Mouse (Mus musculus): Measurements from ENCODE around the gene D130043K22Rik. TPM values are rescaled to one million over a fixed set of nuclear protein-coding genes. Genes with fewer than 3 reads are reported as not detected.

D130043K22Rik gene
- polyA plus RNA-seq, 1 experiment from 2014 or later: 6.1 TPM

DNA sequence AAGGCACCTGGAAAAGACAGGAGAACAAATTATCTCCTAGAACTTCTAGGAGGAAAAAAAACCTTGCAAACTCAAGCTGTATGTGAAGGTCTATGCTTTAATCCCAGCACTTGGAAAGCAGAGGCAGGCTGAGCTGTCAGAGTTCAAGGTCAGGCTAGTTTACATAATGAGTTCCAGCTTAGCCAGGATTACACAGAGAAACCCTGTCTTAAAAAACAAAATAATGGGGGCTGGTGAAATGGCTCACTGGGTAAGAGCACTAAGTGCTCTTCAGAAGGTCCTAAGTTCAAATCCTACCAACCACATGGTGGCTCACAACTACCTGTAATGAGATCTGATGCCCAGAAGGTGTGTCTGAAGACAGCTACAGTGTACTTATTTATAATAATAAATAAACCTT is 85.7 kb downstream of the D130043K22Rik start:
- Histone ChIP-seq H3K9ac (replicated peaks; ENCODE audit: low read depth, low read length) (no peak overlapping the region), H3K36me3 (ENCODE audit: control insufficient read depth, insufficient read depth, low read length) (no peaks in the 10 kb centered on the region), H3K4me1 (ENCODE audit: control insufficient read depth, insufficient read depth, low read length) (no peaks in the 10 kb centered on the region), H3K27ac (ENCODE audit: low read depth, low read length) (no peak overlapping the region), H3K4me2 (ENCODE audit: low read depth, low read length) (no peak overlapping the region), H3K4me3 (ENCODE audit: low read depth, low read length) (no peak overlapping the region), H3K9me3 (ENCODE audit: control insufficient read depth, low read length) (no peaks in the 10 kb centered on the region), H3K27me3 (ENCODE audit: control insufficient read depth, insufficient read depth, low read length) (no peaks in the 10 kb centered on the region)
- no peak for ATAC-seq (ENCODE audit: low read depth)

GRCm38 (mm10) chr13:24933199-24933598 is 88.3 kb downstream of the D130043K22Rik start:
- Histone ChIP-seq H3K36me3 (ENCODE audit: control insufficient read depth, insufficient read depth, low read length) (no peaks in the 10 kb centered on the region), H3K4me1 (ENCODE audit: control insufficient read depth, insufficient read depth, low read length) (peaks cover 4% of the 10 kb centered on the region), H3K27me3 (ENCODE audit: control insufficient read depth, insufficient read depth, low read length) (no peaks in the 10 kb centered on the region), H3K9me3 (ENCODE audit: control insufficient read depth, low read length) (no peaks in the 10 kb centered on the region), H3K4me2 (ENCODE audit: low read depth, low read length) (no peak overlapping the region), H3K27ac (ENCODE audit: low read depth, low read length) (no peak overlapping the region), H3K9ac (replicated peaks; ENCODE audit: low read depth, low read length) (no peak overlapping the region), H3K4me3 (ENCODE audit: low read depth, low read length) (no peak overlapping the region)
- WGBS: 97% methylated on average over 7 of the region's 7 CpGs
- ATAC-seq (ENCODE audit: low read depth): no peak

GRCm38 (mm10) chr13:24936772-24937107 is 91.8 kb downstream of the D130043K22Rik start:
- Histone ChIP-seq H3K4me2 (ENCODE audit: low read depth, low read length) (peak overlapping the region; percentile 52), H3K9ac (replicated peaks; ENCODE audit: low read depth, low read length) (peak overlapping the region; percentile 85), H3K27me3 (ENCODE audit: control insufficient read depth, insufficient read depth, low read length) (no peaks in the 10 kb centered on the region), H3K4me3 (ENCODE audit: low read depth, low read length) (peak overlapping the region; percentile 83), H3K9me3 (ENCODE audit: control insufficient read depth, low read length) (no peaks in the 10 kb centered on the region), H3K36me3 (ENCODE audit: control insufficient read depth, insufficient read depth, low read length) (no peaks in the 10 kb centered on the region), H3K4me1 (ENCODE audit: control insufficient read depth, insufficient read depth, low read length) (peaks cover 5% of the 10 kb centered on the region), H3K27ac (ENCODE audit: low read depth, low read length) (peak overlapping the region; percentile 77; the same call in 1 of the 2 replicates)
- peak; percentile 59 for ATAC-seq (ENCODE audit: low read depth)
- WGBS: 41% methylated on average over 5 of the region's 5 CpGs

DNA sequence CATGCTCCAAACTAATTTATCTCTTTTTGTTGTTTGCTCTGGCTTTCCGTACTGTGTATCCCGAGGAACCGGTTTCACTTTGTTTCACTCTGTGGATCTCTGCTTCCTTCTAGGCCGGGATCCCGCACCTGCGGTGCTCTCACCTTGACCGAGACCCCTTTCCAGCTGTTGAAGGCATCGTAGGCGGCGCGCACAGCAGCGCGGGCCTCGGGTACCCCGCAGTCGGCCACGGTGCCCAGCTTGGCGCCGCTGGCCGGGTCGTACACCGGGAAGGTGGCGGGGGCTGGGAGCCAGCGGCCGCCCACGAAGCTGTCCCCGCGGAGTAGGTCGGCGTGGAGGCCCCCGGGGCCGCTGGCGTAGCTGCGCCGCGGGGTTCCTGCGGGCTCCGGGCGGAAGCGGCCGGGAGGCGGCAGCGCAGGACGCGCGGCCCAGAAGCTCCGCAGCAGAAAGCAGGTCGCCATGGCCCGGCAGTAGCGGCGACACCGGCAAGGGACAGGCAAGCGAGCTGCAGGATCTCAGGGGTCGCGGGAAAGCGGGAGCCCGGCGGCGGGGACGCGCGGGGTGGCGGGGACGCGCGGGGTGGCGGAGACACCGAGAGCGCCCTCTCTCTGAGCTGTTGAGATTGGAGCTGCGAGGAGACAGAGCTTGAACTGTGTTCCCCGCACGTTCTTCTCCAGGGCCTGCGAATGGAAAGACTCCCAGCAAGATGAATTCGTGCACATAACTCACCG is 92.3 kb downstream of the D130043K22Rik start, which contains the start of gene Aldh5a1:
Aldh5a1 (minus strand) TSS at position 554 of the 731 bp plus-strand sequence.
- H3K27me3 ChIP-seq (ENCODE audit: control insufficient read depth, insufficient read depth, low read length): no peaks in the 10 kb centered on the region
- H3K9ac ChIP-seq (replicated peaks; ENCODE audit: low read depth, low read length): peak within 1 kb of the TSS; percentile 85
- H3K36me3 ChIP-seq (ENCODE audit: control insufficient read depth, insufficient read depth, low read length): no peaks in the 10 kb centered on the region
- under 1% methylated on average over 72 of the region's 75 CpGs for WGBS
- peak; percentile 90 for ATAC-seq (ENCODE audit: low read depth)
- H3K4me1 ChIP-seq (ENCODE audit: control insufficient read depth, insufficient read depth, low read length): peaks cover 5% of the 10 kb centered on the region
- H3K4me2 ChIP-seq (ENCODE audit: low read depth, low read length): peak within 1 kb of the TSS; percentile 52
- H3K27ac ChIP-seq (ENCODE audit: low read depth, low read length): peak within 1 kb of the TSS; percentile 77
- H3K9me3 ChIP-seq (ENCODE audit: control insufficient read depth, low read length): no peaks in the 10 kb centered on the region
- H3K4me3 ChIP-seq (ENCODE audit: low read depth, low read length): peak within 1 kb of the TSS; percentile 83

GRCm38 (mm10) chr13:24937839-24938166 is 92.9 kb downstream of the D130043K22Rik start:
- Histone ChIP-seq H3K36me3 (ENCODE audit: control insufficient read depth, insufficient read depth, low read length) (no peaks in the 10 kb centered on the region), H3K4me1 (ENCODE audit: control insufficient read depth, insufficient read depth, low read length) (peaks cover 5% of the 10 kb centered on the region), H3K4me2 (ENCODE audit: low read depth, low read length) (peak overlapping the region; percentile 52), H3K9me3 (ENCODE audit: control insufficient read depth, low read length) (no peaks in the 10 kb centered on the region), H3K27me3 (ENCODE audit: control insufficient read depth, insufficient read depth, low read length) (no peaks in the 10 kb centered on the region), H3K9ac (replicated peaks; ENCODE audit: low read depth, low read length) (no peak overlapping the region; the same call in 1 of the 2 replicates), H3K27ac (ENCODE audit: low read depth, low read length) (peak overlapping the region; percentile 77; the same call in 1 of the 2 replicates), H3K4me3 (ENCODE audit: low read depth, low read length) (peak overlapping the region; percentile 83)
- ATAC-seq (ENCODE audit: low read depth): peak; percentile 47
- 18% methylated on average over 12 of the region's 12 CpGs for WGBS

- H3K27ac ChIP-seq (ENCODE audit: low read depth, low read length): no peak overlapping the region
- H3K4me3 ChIP-seq (ENCODE audit: low read depth, low read length): no peak overlapping the region
- no peak overlapping the region for H3K4me2 ChIP-seq (ENCODE audit: low read depth, low read length)
- no peaks in the 10 kb centered on the region for H3K36me3 ChIP-seq (ENCODE audit: control insufficient read depth, insufficient read depth, low read length)
- peaks cover 5% of the 10 kb centered on the region for H3K4me1 ChIP-seq (ENCODE audit: control insufficient read depth, insufficient read depth, low read length)
- no peaks in the 10 kb centered on the region for H3K27me3 ChIP-seq (ENCODE audit: control insufficient read depth, insufficient read depth, low read length)
- 33% methylated on average over 9 of the region's 9 CpGs for WGBS
- ATAC-seq (ENCODE audit: low read depth): no peak
- H3K9me3 ChIP-seq (ENCODE audit: control insufficient read depth, low read length): no peaks in the 10 kb centered on the region
- H3K9ac ChIP-seq (replicated peaks; ENCODE audit: low read depth, low read length): no peak overlapping the region
Measured at GRCm38 (mm10) chr13:24938683-24939082, 93.7 kb downstream of the D130043K22Rik start.

- no peak for ATAC-seq (ENCODE audit: low read depth)
- WGBS: 89% methylated on average over 9 of the region's 9 CpGs
- Histone ChIP-seq H3K4me1 (ENCODE audit: control insufficient read depth, insufficient read depth, low read length) (peaks cover 5% of the 10 kb centered on the region), H3K9me3 (ENCODE audit: control insufficient read depth, low read length) (no peaks in the 10 kb centered on the region), H3K4me3 (ENCODE audit: low read depth, low read length) (no peak overlapping the region), H3K27me3 (ENCODE audit: control insufficient read depth, insufficient read depth, low read length) (no peaks in the 10 kb centered on the region), H3K4me2 (ENCODE audit: low read depth, low read length) (no peak overlapping the region), H3K9ac (replicated peaks; ENCODE audit: low read depth, low read length) (no peak overlapping the region), H3K27ac (ENCODE audit: low read depth, low read length) (no peak overlapping the region), H3K36me3 (ENCODE audit: control insufficient read depth, insufficient read depth, low read length) (no peaks in the 10 kb centered on the region)
Measured at GRCm38 (mm10) chr13:24939472-24939871, 94.5 kb downstream of the D130043K22Rik start.

DNA sequence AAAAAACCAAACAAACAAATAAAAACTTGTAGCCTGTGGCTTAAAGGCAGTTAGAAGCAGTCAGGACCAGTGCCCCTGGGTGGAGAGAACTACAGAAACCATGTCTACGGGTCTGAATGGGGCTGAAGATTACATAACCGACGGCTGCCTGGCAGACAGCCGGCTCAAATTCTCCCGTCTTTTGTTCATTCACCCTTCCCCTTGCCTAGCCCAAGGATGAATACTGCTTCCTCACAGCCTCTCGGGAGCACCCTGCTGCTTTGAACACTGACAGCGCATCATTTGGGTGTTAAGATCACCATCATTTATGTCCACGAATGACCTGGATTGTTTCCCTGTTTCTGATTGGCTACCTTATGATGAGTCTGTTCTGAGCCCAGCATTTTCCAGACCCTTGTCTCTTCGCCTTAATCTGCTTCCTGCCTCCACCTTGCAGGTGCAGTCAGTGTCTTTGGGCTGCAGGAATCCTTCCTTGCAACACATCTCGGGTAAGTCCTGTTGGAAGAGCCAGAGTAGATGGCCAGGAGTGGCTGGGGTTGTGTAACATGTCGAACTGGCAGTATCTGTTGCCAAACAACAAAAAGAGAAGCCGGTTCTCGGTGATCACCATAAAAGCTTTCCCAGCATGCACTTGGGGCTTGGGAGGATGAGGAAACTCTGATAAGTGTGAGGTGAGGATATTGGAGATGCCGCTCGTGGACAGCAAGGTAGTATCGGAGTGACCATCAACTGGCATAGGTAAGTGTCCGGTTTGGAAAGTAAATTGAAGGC is 97.8 kb downstream of the D130043K22Rik start, which contains the start of gene Gpld1:
Gpld1 (plus strand) TSS at position 641 of the 771 bp plus-strand sequence.
- no peaks in the 10 kb centered on the region for H3K36me3 ChIP-seq (ENCODE audit: control insufficient read depth, insufficient read depth, low read length)
- no peak for ATAC-seq (ENCODE audit: low read depth)
- no peak within 1 kb of the TSS for H3K4me3 ChIP-seq (ENCODE audit: low read depth, low read length)
- no peak within 1 kb of the TSS for H3K27ac ChIP-seq (ENCODE audit: low read depth, low read length)
- no peak within 1 kb of the TSS for H3K4me2 ChIP-seq (ENCODE audit: low read depth, low read length)
- H3K9ac ChIP-seq (replicated peaks; ENCODE audit: low read depth, low read length): no peak within 1 kb of the TSS
- no peaks in the 10 kb centered on the region for H3K27me3 ChIP-seq (ENCODE audit: control insufficient read depth, insufficient read depth, low read length)
- WGBS: 46% methylated on average over 17 of the region's 17 CpGs
- H3K4me1 ChIP-seq (ENCODE audit: control insufficient read depth, insufficient read depth, low read length): peaks cover 5% of the 10 kb centered on the region
- no peaks in the 10 kb centered on the region for H3K9me3 ChIP-seq (ENCODE audit: control insufficient read depth, low read length)

GRCm38 (mm10) chr13:24943303-24943702 is 98.4 kb downstream of the D130043K22Rik start:
- no peaks in the 10 kb centered on the region for H3K36me3 ChIP-seq (ENCODE audit: control insufficient read depth, insufficient read depth, low read length)
- no peak overlapping the region for H3K4me2 ChIP-seq (ENCODE audit: low read depth, low read length)
- 81% methylated on average over 8 of the region's 8 CpGs for WGBS
- no peaks in the 10 kb centered on the region for H3K27me3 ChIP-seq (ENCODE audit: control insufficient read depth, insufficient read depth, low read length)
- no peaks in the 10 kb centered on the region for H3K9me3 ChIP-seq (ENCODE audit: control insufficient read depth, low read length)
- no peak overlapping the region for H3K9ac ChIP-seq (replicated peaks; ENCODE audit: low read depth, low read length)
- no peak overlapping the region for H3K27ac ChIP-seq (ENCODE audit: low read depth, low read length)
- H3K4me3 ChIP-seq (ENCODE audit: low read depth, low read length): no peak overlapping the region
- no peaks in the 10 kb centered on the region; the same call in 1 of the 2 replicates for H3K4me1 ChIP-seq (ENCODE audit: control insufficient read depth, insufficient read depth, low read length)
- ATAC-seq (ENCODE audit: low read depth): no peak
